Mouse (Mus musculus) kidney, adult 2 months (tissue): ENCODE measurements around the gene Snai3.

Experiments
- CTCF ChIP-seq: fragments of 200-500 bp; conservative IDR thresholded peaks from 2 replicates; pipeline ENCODE4 v1.5.1; 2011; ENCODE audit warnings: low read depth, mild to moderate bottlenecking, control low read depth, low read length, moderate library complexity, mixed read lengths; ENCODE audit not compliant: insufficient read depth, insufficient read length
- POLR2A ChIP-seq: fragments of 200-500 bp; IDR thresholded peaks from one replicate; pipeline ENCODE4 v1.6.1; 2011; ENCODE audit warnings: low read depth, low read length, control low read depth

DNA sequence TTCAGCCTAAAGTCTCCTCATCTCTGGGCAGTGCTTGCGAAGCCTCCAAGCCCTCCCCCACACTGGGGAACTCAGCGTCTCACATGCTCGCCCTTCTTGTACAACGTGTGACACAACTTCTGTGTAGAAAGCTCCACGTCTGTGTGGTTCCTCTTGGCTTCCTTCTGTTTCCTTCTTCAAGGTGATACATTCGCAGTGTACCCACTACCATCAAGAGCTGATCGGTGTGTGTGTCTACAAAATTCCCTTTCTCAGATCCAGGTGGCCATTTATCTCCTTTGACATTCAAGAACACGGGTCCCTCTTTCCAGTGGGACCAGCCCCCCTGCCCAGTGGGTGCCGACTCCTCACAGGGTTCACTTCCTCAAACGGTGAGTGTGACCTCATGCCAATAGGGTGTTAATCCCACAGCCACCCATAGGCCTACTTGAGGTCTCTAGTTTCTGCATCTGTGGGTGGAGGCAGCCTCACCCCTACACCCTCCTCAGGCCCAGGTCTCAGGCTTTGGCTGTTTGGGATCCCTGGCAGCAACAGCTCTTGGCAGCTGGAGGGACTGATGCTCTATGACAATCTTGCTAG is 30.4 kb downstream of the Snai3 start:
- no peak for TF ChIP-seq POLR2A
- TF ChIP-seq CTCF = no peak
